In genomic region chr3:55378591-55378990, GRCm38 (mm10) we compare ENCODE assay signal across 28 mouse cellular contexts.
"Had no signal": no experiment of that assay in that cellular context is flagged by ENCODE, and none has a peak within 500 bp of the region (broad histone marks: within the 10 kb centered on the region; RNA-seq: fewer than 3 reads in every experiment).

No protein-coding gene starts in this region.

- DNase-seq: cerebellum, adult 8-10 months; cerebellum, adult 9-10 months; cerebellum, adult 9-11 months; cerebellum, postnatal 10 days; cerebellum, postnatal 14 days; cerebellum, postnatal 25 days; cerebellum, postnatal 36 days; embryo, embryonic 11 days; forebrain, postnatal 0 days; gastrocnemius, adult 2 months; gastrocnemius, postnatal 10 days; gastrocnemius, postnatal 14 days; gastrocnemius, postnatal 25 days; gastrocnemius, postnatal 36 days; heart, adult 11 months; heart, adult 18-20 months; heart, adult 2 months had no signal

- H3K27ac ChIP-seq: embryonic facial prominence, embryonic 10.5 days; embryonic facial prominence, embryonic 12.5 days; embryonic facial prominence, embryonic 13.5 days; embryonic facial prominence, embryonic 15.5 days; forebrain, embryonic 10.5 days; forebrain, embryonic 12.5 days; forebrain, embryonic 13.5 days; forebrain, embryonic 15.5 days; gastrocnemius, adult 2 months; heart, adult 2 months had no signal

- H3K4me3 ChIP-seq: embryonic facial prominence, embryonic 10.5 days; embryonic facial prominence, embryonic 12.5 days; embryonic facial prominence, embryonic 13.5 days; embryonic facial prominence, embryonic 15.5 days; erythroblast, embryonic 14.5 days; forebrain, embryonic 10.5 days; forebrain, embryonic 12.5 days; forebrain, embryonic 13.5 days; forebrain, embryonic 15.5 days; gastrocnemius, adult 2 months; heart, adult 2 months had no signal

- ATAC-seq: forebrain, embryonic 13.5 days; forebrain, embryonic 14.5 days; forebrain, embryonic 15.5 days; forebrain, embryonic 16.5 days; forebrain, postnatal 0 days had no signal
